Mouse (Mus musculus) CH12.LX (cell line): ENCODE data around the gene Slc44a1. TPM values are rescaled to one million over a fixed set of nuclear protein-coding genes. Genes with fewer than 3 reads are reported as not detected.

Experiments used
- DNase-seq: peaks from one replicate; pipeline ENCODE4 v3.0.0-alpha.2; 2013; ENCODE audit errors: extremely low read depth
- H3K27ac ChIP-seq: 2 replicates; pipeline ENCODE4 v1.5.1; 2012; ENCODE audit warnings: low read depth, mild to moderate bottlenecking, control low read depth, moderate library complexity; ENCODE audit not compliant: insufficient read depth
- H3K27me3 ChIP-seq: replicated peaks from 2 replicates; pipeline ENCODE3; 2012; ENCODE audit warnings: inconsistent platforms
- H3K36me3 ChIP-seq, 2 experiments: replicated peaks in 1 of 2; 2 replicates each; pipeline versions ENCODE3 to v1.6.1; 2012; ENCODE audit warnings: inconsistent platforms in 1 of 2, low read length in 1 of 2, mild to moderate bottlenecking in 1 of 2, mixed read lengths in 1 of 2, moderate library complexity in 1 of 2; ENCODE audit not compliant: control insufficient read depth in 1 of 2, insufficient read depth in 1 of 2
- H3K4me1 ChIP-seq, 2 experiments: 2 replicates each; pipeline ENCODE4 v1.6.1; 2012; ENCODE audit warnings: inconsistent platforms in 1 of 2, moderate library complexity in 1 of 2; ENCODE audit not compliant: insufficient read depth in 2 of 2, control insufficient read depth in 1 of 2
- H3K4me2 ChIP-seq: 2 replicates; pipeline ENCODE4 v1.6.1; 2012; ENCODE audit warnings: low read depth, mild to moderate bottlenecking, control low read depth; ENCODE audit not compliant: poor library complexity, insufficient read depth, severe bottlenecking
- H3K4me3 ChIP-seq, 3 experiments: fragments of 150-350 bp in 1 of 3; sonication (generic) in 1 of 3; replicated peaks in 1 of 3; 2 replicates each; pipeline versions ENCODE3 to v1.5.1; 2011 to 2012; ENCODE audit warnings: low read depth in 2 of 3, low read length in 2 of 3, mild to moderate bottlenecking in 2 of 3, moderate library complexity in 2 of 3, control low read depth in 1 of 3, improper control_type of control experiment in 1 of 3, inconsistent platforms in 1 of 3, mixed read lengths in 1 of 3; ENCODE audit not compliant: poor library complexity in 1 of 3
- H3K79me2 ChIP-seq: replicated peaks from 2 replicates; pipeline ENCODE4 v1.6.1; 2012; ENCODE audit warnings: mild to moderate bottlenecking, moderate library complexity; ENCODE audit not compliant: control insufficient read depth, poor library complexity, insufficient read depth, severe bottlenecking; ENCODE audit errors: extremely low read depth
- H3K9ac ChIP-seq: 2 replicates; pipeline ENCODE4 v1.6.1; 2012; ENCODE audit warnings: low read depth, mild to moderate bottlenecking, control low read depth, moderate library complexity; ENCODE audit not compliant: insufficient read depth
- H3K9me3 ChIP-seq: replicated peaks from 2 replicates; pipeline ENCODE3; 2012; ENCODE audit warnings: low read length, inconsistent platforms, mixed read lengths
- CHD2 ChIP-seq: IDR thresholded peaks from 2 replicates; pipeline ENCODE4 v1.6.1; 2011; ENCODE audit warnings: low read length, improper control_type of control experiment
- JUND ChIP-seq: conservative IDR thresholded peaks from 2 replicates; pipeline ENCODE4 v1.6.1; 2011; ENCODE audit warnings: low read depth, low read length, improper control_type of control experiment
- MAFK ChIP-seq: IDR thresholded peaks from 2 replicates; pipeline ENCODE4 v1.6.1; 2011; ENCODE audit warnings: low read length, improper control_type of control experiment; ENCODE audit not compliant: insufficient replicate concordance
- MEF2A ChIP-seq: IDR thresholded peaks from 2 replicates; pipeline ENCODE4 v1.6.1; 2014; ENCODE audit warnings: low read depth, mild to moderate bottlenecking, inconsistent platforms, low read length, improper control_type of control experiment, borderline replicate concordance
- MXI1 ChIP-seq: IDR thresholded peaks from 2 replicates; pipeline ENCODE4 v1.6.1; 2011; ENCODE audit warnings: mild to moderate bottlenecking, low read depth, low read length, improper control_type of control experiment
- MYC ChIP-seq: IDR thresholded peaks from 2 replicates; pipeline ENCODE4 v1.6.1; 2011; ENCODE audit warnings: low read depth, mild to moderate bottlenecking, improper control_type of control experiment, low read length
- NELFE ChIP-seq: IDR thresholded peaks from 2 replicates; pipeline ENCODE4 v1.6.1; 2011; ENCODE audit warnings: low read depth, low read length, improper control_type of control experiment
- RAD21 ChIP-seq: IDR thresholded peaks from 2 replicates; pipeline ENCODE4 v1.6.1; 2011; ENCODE audit warnings: low read depth, mild to moderate bottlenecking, low read length, improper control_type of control experiment, moderate library complexity
- SMC3 ChIP-seq: IDR thresholded peaks from 2 replicates; pipeline ENCODE4 v1.6.1; 2011; ENCODE audit warnings: low read depth, low read length, improper control_type of control experiment
- TBP ChIP-seq: conservative IDR thresholded peaks from 2 replicates; pipeline ENCODE4 v1.6.1; 2011; ENCODE audit warnings: low read depth, low read length, improper control_type of control experiment
- dilution Hi-C: fragments of 300-500 bp; cut with MboI; formaldehyde crosslinking; loops from 2 replicates; pipeline ENCODE4 v1.14.3; 2020; ENCODE audit warnings: low sequenced_read_pairs; ENCODE audit not compliant: extremely low pct_unique_long_range_greater_than_20kb, extremely low pct_ligation_motif_present
- in situ Hi-C: fragments of 300-500 bp; cut with MboI; formaldehyde crosslinking; loops from 3 replicates; pipeline ENCODE4 v1.14.3; 2019; ENCODE audit warnings: low sequenced_read_pairs, low pct_ligation_motif_present, low pct_unique_long_range_greater_than_20kb, mixed read lengths
- polyA plus RNA-seq: library from polyadenylated mRNA; unstranded; fragments of >175 nt; gene quantifications from 2 replicates; pipeline ENCODE4 v1.2.1, GENCODE M21; 2012; ENCODE audit warnings: low read depth; ENCODE audit not compliant: insufficient read length
- total RNA-seq, 2 experiments: library from RNA; depleted of rRNA; stranded (reverse); fragments of 300-350 nt in 1 of 2; fragments of >200 nt in 1 of 2; gene quantifications; 2 replicates each; pipeline ENCODE4 v1.2.3; 2012 to 2014

Slc44a1 gene
- total and polyA plus RNA-seq, 3 experiments, result 5.4 to 9.3 (median 6.6) TPM

DNA sequence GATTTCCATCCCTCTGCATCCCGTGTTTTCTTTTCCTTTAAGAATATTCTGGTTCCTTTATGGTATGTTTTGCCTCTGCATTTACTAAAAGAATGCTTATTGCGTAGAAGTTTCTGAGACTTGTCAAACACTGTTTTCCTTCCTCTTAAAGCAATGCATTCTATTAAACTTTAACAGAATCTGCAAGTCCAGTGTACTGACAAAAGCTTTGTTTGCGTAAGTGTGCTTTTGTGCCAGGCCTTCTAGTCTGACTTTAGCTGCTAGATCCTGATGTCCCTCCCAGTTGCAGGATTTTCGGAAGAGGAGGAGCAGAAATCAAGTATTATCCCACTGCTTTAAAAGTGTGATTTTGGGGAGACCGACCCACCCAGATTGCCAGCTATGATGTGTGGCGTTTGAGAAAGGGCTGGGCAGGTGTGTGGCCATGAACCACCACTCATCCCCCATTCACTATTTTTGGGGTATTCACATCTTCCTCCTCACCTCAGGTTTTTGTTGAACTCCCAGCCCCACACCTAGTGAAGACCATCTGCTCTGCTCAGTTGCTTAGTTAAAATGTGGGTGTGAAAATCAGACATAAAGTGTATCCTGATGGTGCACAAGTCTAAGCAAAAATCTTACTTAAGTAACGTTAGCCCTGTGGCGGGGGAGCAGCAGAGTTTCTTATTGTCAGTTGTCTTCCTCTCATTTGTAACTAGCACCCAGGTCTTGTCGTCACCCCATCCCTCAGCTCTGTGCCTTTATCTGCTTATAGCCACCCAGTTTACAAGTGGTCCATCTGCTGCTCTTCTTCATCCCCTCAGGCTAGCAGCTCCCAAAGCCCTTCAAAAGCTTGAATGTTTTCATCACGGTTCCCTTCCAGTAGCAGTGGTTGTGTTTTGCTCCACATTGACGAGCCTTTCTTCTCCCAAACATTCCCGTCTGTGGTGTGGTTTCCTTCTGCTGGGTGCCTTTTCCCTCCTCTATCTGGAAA lies 47.3 kb downstream of the Slc44a1 start:
- H3K27me3 ChIP-seq, result no peaks in the 10 kb centered on the region
- no peak overlapping the region for H3K27ac ChIP-seq
- dilution Hi-C loops, result no loop called here
- no peaks in the 10 kb centered on the region for H3K79me2 ChIP-seq
- no peak overlapping the region for H3K4me2 ChIP-seq
- no peak for DNase-seq
- no peak overlapping the region for H3K9ac ChIP-seq
- H3K9me3 ChIP-seq, result no peaks in the 10 kb centered on the region
- H3K4me3 ChIP-seq, result no peak overlapping the region
- in situ Hi-C loops, result no loop called here
- peaks cover 6 to 22% of the 10 kb centered on the region in 2 experiments for H3K4me1 ChIP-seq
- H3K36me3 ChIP-seq, result peaks cover 0 to 2% of the 10 kb centered on the region in 2 experiments
- TF ChIP-seq MAFK (no peak), MEF2A (no peak), RAD21 (no peak), NELFE (no peak)

DNA sequence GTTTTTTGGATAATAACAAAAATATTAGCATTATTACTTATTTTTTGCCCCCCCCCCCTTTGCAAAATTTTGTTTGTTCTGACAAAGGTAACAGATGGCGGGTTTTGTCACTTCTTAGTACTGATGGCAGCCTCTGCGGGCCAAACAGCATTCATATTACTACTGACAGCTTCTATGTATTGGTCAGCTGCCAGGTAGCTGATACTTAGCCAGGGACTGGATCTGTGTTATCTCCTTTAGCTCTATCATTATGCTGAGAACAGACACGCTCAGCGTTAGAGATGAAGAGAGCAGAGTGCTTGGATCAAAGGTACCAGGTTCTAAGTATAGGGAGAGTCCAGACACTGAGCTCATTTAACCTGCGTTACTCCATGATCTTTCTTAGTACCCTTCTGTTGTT lies 48.6 kb downstream of the Slc44a1 start:
- in situ Hi-C loops, result no loop called here
- no peaks in the 10 kb centered on the region for H3K9me3 ChIP-seq
- peaks cover 0 to 2% of the 10 kb centered on the region in 2 experiments for H3K36me3 ChIP-seq
- peaks cover 6 to 18% of the 10 kb centered on the region in 2 experiments for H3K4me1 ChIP-seq
- H3K4me2 ChIP-seq, result no peak overlapping the region
- no peak overlapping the region for H3K4me3 ChIP-seq
- H3K79me2 ChIP-seq, result no peaks in the 10 kb centered on the region
- dilution Hi-C loops, result no loop called here
- no peak for DNase-seq
- no peak overlapping the region for H3K9ac ChIP-seq
- TF ChIP-seq MYC (no peak), CHD2 (no peak), NELFE (no peak), MAFK (no peak), SMC3 (no peak), TBP (no peak), MXI1 (no peak), JUND (no peak)
- no peaks in the 10 kb centered on the region for H3K27me3 ChIP-seq
- no peak overlapping the region for H3K27ac ChIP-seq

DNA sequence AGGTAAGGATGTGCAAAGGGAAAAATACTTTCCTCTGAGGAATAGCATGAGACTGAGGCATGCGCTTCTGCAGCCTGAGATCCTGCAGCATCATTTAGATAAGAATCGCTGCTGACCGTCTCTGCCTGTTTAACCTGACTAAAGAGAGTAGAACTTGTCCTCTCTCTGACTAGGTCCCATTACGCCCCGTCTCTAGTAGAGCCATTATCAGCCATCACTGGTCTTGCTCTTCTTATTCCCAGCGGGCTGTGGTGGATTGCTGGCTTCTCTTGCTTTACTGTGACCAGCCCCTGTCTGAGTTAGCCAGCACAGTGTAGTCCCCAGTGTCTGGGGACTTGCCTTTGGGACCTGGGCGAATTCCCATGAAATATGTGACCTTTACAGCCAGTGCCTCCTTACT lies 50.2 kb downstream of the Slc44a1 start:
- Histone ChIP-seq H3K4me3 (no peak overlapping the region), H3K79me2 (no peaks in the 10 kb centered on the region), H3K9ac (no peak overlapping the region), H3K36me3 (peaks cover 0 to 2% of the 10 kb centered on the region in 2 experiments), H3K27ac (no peak overlapping the region), H3K4me1 (peaks cover 6 to 18% of the 10 kb centered on the region in 2 experiments), H3K9me3 (no peaks in the 10 kb centered on the region), H3K4me2 (no peak overlapping the region), H3K27me3 (no peaks in the 10 kb centered on the region)
- no peak for TF ChIP-seq MXI1
- no peak for DNase-seq
- in situ Hi-C loops (no loop called here), dilution Hi-C loops (no loop called here)
